Mouse (Mus musculus) kidney, postnatal 36 days (tissue): ENCODE results near the gene Vipas39.
"Not testable (repeated sequence)": the region's sequence is repeated elsewhere in the genome, so short reads cannot be mapped to it uniquely, and the experiment has no call there.

ENCODE experiments used
- DNase-seq, 2 experiments: peaks; one replicate each; pipeline ENCODE4 v3.0.0; 2021 to 2022; ENCODE audit warnings: mixed read lengths in 2 of 2

Vipas39 gene

GRCm38 (mm10) chr12:87266827-87267603 is 959 bp upstream of the Vipas39 start:
- no peak for DNase-seq

DNA sequence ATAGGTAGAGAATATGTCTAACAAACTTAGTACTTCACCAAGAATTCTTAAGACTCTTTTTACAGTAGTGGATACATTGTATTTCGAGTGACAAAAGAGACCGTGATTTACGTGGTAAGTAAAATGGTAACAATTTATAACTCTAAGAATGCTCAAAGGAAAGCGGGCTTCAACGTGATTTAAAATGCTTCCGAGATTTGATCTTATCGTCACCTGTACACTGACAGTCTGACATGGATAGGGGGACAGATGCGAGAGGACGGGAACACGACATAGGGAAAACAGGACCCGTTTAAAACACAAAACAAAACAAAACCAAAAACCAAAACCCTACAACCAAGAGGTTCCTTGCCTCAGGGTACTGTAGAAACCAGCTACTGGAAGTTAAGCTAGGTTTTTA is 612 bp downstream of the Vipas39 start:
- DNase-seq, result no peak

- DNase-seq, result no peak
These were observed 5.5 kb downstream of the Vipas39 start for GRCm38 (mm10) chr12:87260562-87260961.

DNA sequence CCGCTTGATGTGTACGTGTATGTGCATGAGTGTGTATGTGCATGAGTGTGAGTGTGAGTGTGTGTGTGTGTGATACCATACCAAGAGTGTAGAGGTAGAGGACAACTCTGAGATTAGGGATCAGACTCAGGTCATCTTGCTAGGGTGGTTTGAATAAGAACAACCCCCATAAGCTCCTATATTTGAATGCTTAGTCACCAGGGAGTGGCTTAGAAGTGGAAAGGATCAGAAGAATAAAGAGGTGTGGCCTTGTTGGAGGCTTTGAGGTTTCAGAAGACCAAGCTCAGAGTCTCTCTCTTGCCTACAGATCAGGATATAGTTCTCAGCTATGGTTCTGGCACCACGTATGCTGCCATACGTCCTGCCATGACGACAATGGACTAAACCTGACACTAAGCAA is 9.4 kb downstream of the Vipas39 start:
- no peak for DNase-seq

GRCm38 (mm10) chr12:87253878-87254277 is 12.2 kb downstream of the Vipas39 start:
- no peak for DNase-seq

DNA sequence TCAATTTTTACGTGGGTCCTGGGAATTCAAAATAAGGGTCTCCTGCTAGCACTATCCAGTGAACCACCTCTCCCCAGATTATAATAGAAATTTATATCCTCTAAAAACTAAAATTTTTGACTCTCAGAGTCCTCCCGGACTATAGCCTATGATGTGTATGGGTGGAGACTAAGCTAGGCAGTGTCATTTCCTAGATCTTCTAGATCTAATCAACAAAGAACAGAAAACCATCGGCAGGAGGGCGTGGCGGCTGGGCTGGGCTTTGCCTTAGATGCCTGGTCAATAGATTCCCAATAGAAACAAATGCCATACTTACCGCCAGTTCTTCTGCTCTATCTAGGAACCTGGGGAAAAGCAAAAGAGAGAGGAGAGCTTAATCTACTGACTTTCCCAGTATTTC is 15.9 kb downstream of the Vipas39 start:
- no peak for DNase-seq

- no peak for DNase-seq
These were observed 27.4 kb downstream of the Vipas39 start, which contains the start of gene Noxred1 for GRCm38 (mm10) chr12:87238632-87239031. Gene Noxred1 (minus strand): TSS chr12:87238732.

GRCm38 (mm10) chr12:87236882-87237483 is 29.1 kb downstream of the Vipas39 start:
- no peak for DNase-seq

- no peak for DNase-seq
These were observed 35.6 kb downstream of the Vipas39 start for GRCm38 (mm10) chr12:87230379-87230895.

DNA sequence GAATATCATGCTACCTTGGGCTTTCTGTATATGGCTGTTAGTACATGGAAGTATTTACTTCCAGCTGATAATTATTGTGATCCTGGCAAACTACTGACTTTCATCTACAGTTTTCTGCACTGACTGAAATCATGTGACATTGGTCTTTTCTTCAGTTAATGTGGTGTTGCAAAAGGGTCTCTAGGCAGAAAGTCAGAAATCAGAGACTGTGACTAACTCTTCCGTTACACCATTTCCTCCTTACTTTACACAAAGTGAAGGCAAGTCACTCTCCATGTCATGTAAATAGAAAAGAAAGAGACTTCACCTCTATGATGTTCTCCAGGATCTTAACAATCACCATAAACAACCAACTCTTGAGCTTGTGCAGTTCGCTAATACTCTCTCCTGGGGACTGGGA is 36.4 kb downstream of the Vipas39 start:
- no peak for DNase-seq

DNA sequence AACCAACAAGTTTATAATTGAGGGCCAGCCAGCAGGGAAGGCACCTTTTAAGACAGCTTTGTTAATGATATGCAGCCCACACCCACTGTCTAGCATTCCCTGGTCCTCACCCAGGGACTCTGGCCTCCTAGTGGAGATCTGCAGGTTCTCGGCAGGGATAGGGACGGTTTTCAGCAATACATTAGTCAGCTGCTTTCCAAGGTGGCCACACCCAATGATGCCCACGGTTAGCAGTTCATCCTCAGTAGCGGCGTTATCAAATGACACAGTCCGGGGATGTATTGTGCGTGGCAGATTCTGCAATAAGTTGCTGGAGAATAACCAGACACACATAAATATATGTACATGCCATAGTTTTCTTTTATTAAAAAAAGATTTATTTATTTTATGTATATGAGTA is 39.3 kb downstream of the Vipas39 start:
- DNase-seq, result no peak

GRCm38 (mm10) chr12:87224950-87225349 is 41.1 kb downstream of the Vipas39 start:
- DNase-seq, result no peak

- DNase-seq, result peak in 1 of 2 experiments; percentile 19
These were observed 46.7 kb downstream of the Vipas39 start for GRCm38 (mm10) chr12:87219362-87219761.

DNA sequence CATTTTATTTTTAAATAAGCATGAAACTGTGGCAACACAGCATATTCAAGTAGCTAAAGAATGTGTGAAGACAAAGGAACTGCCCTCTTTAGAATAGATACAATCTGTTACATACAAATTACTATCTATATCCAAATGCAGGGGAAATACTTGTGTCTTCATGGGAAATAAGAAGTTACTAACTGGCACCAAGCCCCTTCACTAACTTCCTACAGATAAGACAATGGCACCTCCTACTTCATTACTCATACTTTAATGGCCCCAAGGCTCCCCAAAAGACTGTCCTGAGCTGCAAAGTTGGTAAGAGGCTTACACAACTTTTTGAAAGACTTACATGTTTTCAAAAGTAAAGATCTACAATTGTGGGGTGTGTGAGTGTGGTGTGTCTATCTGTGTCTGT is 48.5 kb downstream of the Vipas39 start:
- DNase-seq, result no peak

- DNase-seq, result no peak
These were observed 50.0 kb downstream of the Vipas39 start for GRCm38 (mm10) chr12:87216053-87216452.

DNA sequence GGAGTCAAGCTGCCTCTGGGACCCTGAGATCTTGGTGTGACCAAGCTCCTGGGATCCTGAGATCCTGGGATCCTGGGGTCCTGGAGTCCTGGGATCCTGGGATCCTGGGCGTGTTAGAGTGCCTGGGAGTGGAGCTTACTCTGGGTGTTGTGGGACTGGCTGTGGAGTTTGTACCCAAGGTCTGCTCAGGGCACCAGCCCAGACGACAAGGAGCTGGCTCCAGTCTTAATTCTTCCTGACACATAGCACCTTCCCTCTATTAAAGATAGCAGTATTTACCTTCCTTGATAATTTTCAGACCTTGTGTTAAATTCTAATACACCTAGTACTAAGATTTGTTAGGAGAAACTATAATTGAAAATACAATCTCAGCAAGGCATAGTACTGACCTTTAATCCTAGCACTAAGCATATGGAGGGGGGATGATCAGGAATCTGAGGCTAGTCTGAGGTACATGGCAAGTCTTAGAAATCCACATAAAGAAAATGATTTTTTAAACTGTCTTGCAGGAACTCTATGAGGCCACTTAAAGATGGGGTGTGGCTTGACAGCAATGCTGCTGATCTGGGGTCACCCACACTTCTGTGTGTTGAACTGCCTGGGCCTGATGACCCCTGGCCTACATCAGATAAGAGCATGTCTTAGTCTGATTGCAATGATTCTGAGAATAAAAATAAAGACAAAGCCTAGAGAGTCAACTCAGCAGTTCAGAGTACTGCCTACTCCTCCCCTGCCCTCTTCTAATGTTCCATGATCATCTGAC is 53.0 kb downstream of the Vipas39 start:
- DNase-seq, result no peak

GRCm38 (mm10) chr12:87205789-87206188 is 60.3 kb downstream of the Vipas39 start:
- not testable (repeated sequence) for DNase-seq

- DNase-seq, result no peak
These were observed 64.4 kb downstream of the Vipas39 start for GRCm38 (mm10) chr12:87201694-87202093.

DNA sequence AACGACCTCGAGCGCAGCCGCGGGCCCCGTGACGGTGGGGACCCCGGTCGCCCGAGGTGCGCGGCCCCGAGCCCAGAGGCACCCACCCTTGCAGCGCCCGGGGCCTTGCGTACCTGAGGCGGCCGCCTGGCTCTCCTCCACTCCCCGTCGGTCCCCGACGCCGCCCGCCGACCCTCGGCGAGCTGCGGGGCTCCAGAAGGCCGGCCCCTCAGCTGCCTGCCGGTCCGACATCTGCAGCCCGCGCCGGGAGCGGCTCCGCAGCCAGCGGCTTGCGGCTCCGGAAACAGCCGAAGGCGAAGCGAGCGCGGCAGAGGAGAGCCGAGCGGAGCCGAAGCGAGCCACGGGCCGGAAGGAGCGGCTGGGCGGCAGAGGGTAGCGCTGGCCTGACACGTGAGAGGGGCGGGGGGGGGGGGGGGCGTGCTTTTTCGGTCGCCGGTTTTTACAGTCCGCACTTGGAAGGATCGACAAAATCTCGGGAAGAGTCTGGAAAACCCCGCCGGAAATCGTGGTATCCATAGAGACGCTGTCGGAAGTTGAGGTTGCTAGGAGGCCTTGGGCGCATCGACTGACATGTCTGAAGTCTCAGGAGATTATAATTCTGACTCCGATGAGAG is 66.0 kb downstream of the Vipas39 start, which contains the start of gene Tmed8:
TSS of gene Tmed8 (minus strand) at position 482 of the 614 bp plus-strand sequence.
- DNase-seq, result peak; percentile 81 to 90

GRCm38 (mm10) chr12:87199206-87199972 is 66.7 kb downstream of the Vipas39 start, which contains the start of gene Samd15:
Gene Samd15 (plus strand): TSS chr12:87199723.
- DNase-seq, result peak; percentile 32 to 50

GRCm38 (mm10) chr12:87198792-87199191 is 67.3 kb downstream of the Vipas39 start:
- DNase-seq, result no peak

- no peak for DNase-seq
These were observed 69.7 kb downstream of the Vipas39 start for GRCm38 (mm10) chr12:87196310-87196709.
